Mouse (Mus musculus) ES-CJ7 (cell line): ENCODE data around the gene Tcn2.

Experiments
- DNase-seq: peaks from one replicate; pipeline ENCODE4 v3.0.0; 2011; ENCODE audit warnings: low read depth, low spot score

The Tcn2 gene

GRCm38 (mm10) chr11:3931511-3932211 is at the start of gene Tcn2:
Tcn2 (minus strand) TSS chr11:3932159.
- peak; percentile 89 for DNase-seq

GRCm38 (mm10) chr11:3981536-3981935 is 49.6 kb upstream of the Tcn2 start:
- no peak for DNase-seq

- no peak for DNase-seq
Measured at GRCm38 (mm10) chr11:3978421-3978820, 46.5 kb upstream of the Tcn2 start.

GRCm38 (mm10) chr11:3976678-3977077 is 44.7 kb upstream of the Tcn2 start, which contains the start of gene 4930556J24Rik:
4930556J24Rik (minus strand) TSS chr11:3976778.
- no peak for DNase-seq

- DNase-seq = no peak
Measured at GRCm38 (mm10) chr11:3974311-3974710, 42.4 kb upstream of the Tcn2 start.

GRCm38 (mm10) chr11:3973081-3973480 is 41.1 kb upstream of the Tcn2 start:
- no peak for DNase-seq

GRCm38 (mm10) chr11:3970361-3970760 is 38.4 kb upstream of the Tcn2 start:
- DNase-seq = no peak

- DNase-seq = peak; percentile 50
Measured at GRCm38 (mm10) chr11:3969837-3970236, 37.9 kb upstream of the Tcn2 start.

GRCm38 (mm10) chr11:3964416-3965172 is 32.6 kb upstream of the Tcn2 start:
- DNase-seq = no peak

GRCm38 (mm10) chr11:3963610-3964415 is 31.9 kb upstream of the Tcn2 start, which contains the start of gene Pes1:
Pes1 (plus strand) TSS chr11:3963975.
- DNase-seq = peak; percentile 96

GRCm38 (mm10) chr11:3963155-3963554 is 31.2 kb upstream of the Tcn2 start:
- DNase-seq = peak; percentile 90

- no peak for DNase-seq
Measured at GRCm38 (mm10) chr11:3961761-3962160, 29.8 kb upstream of the Tcn2 start.

- no peak for DNase-seq
Measured at GRCm38 (mm10) chr11:3960901-3961300, 28.9 kb upstream of the Tcn2 start.

GRCm38 (mm10) chr11:3955371-3955770 is 23.4 kb upstream of the Tcn2 start:
- DNase-seq = peak; percentile 87

GRCm38 (mm10) chr11:3954876-3955275 is 22.9 kb upstream of the Tcn2 start:
- peak; percentile 88 for DNase-seq

GRCm38 (mm10) chr11:3946386-3946785 is 14.4 kb upstream of the Tcn2 start:
- no peak for DNase-seq

GRCm38 (mm10) chr11:3941371-3941770 is 9.4 kb upstream of the Tcn2 start:
- no peak for DNase-seq

GRCm38 (mm10) chr11:3937321-3937874 is 5.4 kb upstream of the Tcn2 start:
- no peak for DNase-seq

GRCm38 (mm10) chr11:3936318-3936717 is 4.4 kb upstream of the Tcn2 start:
- DNase-seq = no peak

- no peak for DNase-seq
Measured at GRCm38 (mm10) chr11:3935135-3935534, 3.2 kb upstream of the Tcn2 start.

- no peak for DNase-seq
Measured at GRCm38 (mm10) chr11:3933756-3934285, 1.9 kb upstream of the Tcn2 start.
